Mouse (Mus musculus): ENCODE results near the gene Tango6.

- TF ChIP-seq CTCF (IDR thresholded peaks at IDR 0.05; ENCODE audit: extremely low read depth, insufficient read length, insufficient replicate concordance, low read depth, low read length) (no peak), POLR2A (IDR thresholded peaks at IDR 0.05; ENCODE audit: low read depth, low read length) (no peak)
These were observed 14.9 kb downstream of the Tango6 start for GRCm38 (mm10) chr8:106697748-106698248.
